Mouse (Mus musculus) heart, postnatal 0 days (tissue): ENCODE measurements around the gene Gen1. TPM values are rescaled to one million over a fixed set of nuclear protein-coding genes. Genes with fewer than 3 reads are reported as not detected.

ENCODE experiments used
- ATAC-seq: fragments of 200-750 bp; cut with Nextera tagmentation; 2 replicates; pipeline ENCODE4 v1.8.0; 2017; ENCODE audit warnings: low read depth, moderate number of reproducible peaks, moderate library complexity; ENCODE audit not compliant: insufficient read depth
- DNase-seq: peaks from one replicate; pipeline ENCODE4 v3.0.0-alpha.2; 2016; ENCODE audit warnings: low spot score
- H3K27ac ChIP-seq: fragments of 300-500 bp; sonication (generic); 2 replicates; pipeline ENCODE4 v1.5.1; 2014; ENCODE audit warnings: low read depth, mild to moderate bottlenecking
- H3K27me3 ChIP-seq: fragments of 300-500 bp; sonication (generic); 2 replicates; pipeline ENCODE4 v1.6.1; 2014; ENCODE audit warnings: low read length, mixed read lengths; ENCODE audit not compliant: control insufficient read depth, insufficient read depth
- H3K36me3 ChIP-seq: fragments of 300-500 bp; sonication (generic); replicated peaks from 2 replicates; pipeline ENCODE4 v1.6.1; 2014; ENCODE audit warnings: low read length, mixed read lengths; ENCODE audit not compliant: control insufficient read depth, insufficient read depth
- H3K4me1 ChIP-seq: fragments of 300-500 bp; sonication (generic); 2 replicates; pipeline ENCODE4 v1.6.1; 2014; ENCODE audit warnings: antibody characterized with exemption; ENCODE audit not compliant: control insufficient read depth, insufficient read depth
- H3K4me2 ChIP-seq: fragments of 300-500 bp; sonication (generic); 2 replicates; pipeline ENCODE4 v1.6.1; 2014; ENCODE audit warnings: low read depth, mild to moderate bottlenecking, low read length, moderate library complexity
- H3K4me3 ChIP-seq: fragments of 300-500 bp; sonication (generic); 2 replicates; pipeline ENCODE4 v1.5.1; 2014; ENCODE audit warnings: low read depth, low read length
- H3K9ac ChIP-seq: fragments of 300-500 bp; sonication (generic); replicated peaks from 2 replicates; pipeline ENCODE4 v1.6.1; 2014; ENCODE audit warnings: low read depth, low read length, mixed read lengths
- H3K9me3 ChIP-seq: fragments of 300-500 bp; sonication (generic); replicated peaks from 2 replicates; pipeline ENCODE4 v1.6.1; 2016; ENCODE audit warnings: low read length; ENCODE audit not compliant: control insufficient read depth
- CTCF ChIP-seq: IDR thresholded peaks from 2 replicates; pipeline ENCODE4 v1.5.1; 2016; ENCODE audit warnings: antibody characterized with exemption, control low read depth, low read depth
- EP300 ChIP-seq: IDR thresholded peaks from 2 replicates; pipeline ENCODE4 v1.6.1; 2016; ENCODE audit warnings: antibody characterized with exemption, low read depth
- WGBS: fragments of 180-500 bp; shearing (Covaris S2); extraction: QIAGEN DNeasy Blood & Tissue Kit; methylation state at CpG from one replicate; pipeline ENCODE4 v1.1.7; 2014; 5-methylcytosine and 5-hydroxymethylcytosine counted together
- polyA plus RNA-seq: library from polyadenylated mRNA; unstranded; fragments of >200 nt; fragmentation: Nextera tagmentation; extraction: Ambion mirVana; gene quantifications from 2 replicates; pipeline ENCODE4 v1.2.1, GENCODE M21; 2015
- total RNA-seq: library from RNA; depleted of rRNA; stranded (reverse); fragments of >200 nt; gene quantifications from 2 replicates; pipeline ENCODE4 v1.2.3, GENCODE M21; 2014; ENCODE audit warnings: low replicate concordance

The Gen1 gene
- total and polyA plus RNA-seq, 2 experiments from 2014 or later, result 1.5 to 4.5 TPM

DNA sequence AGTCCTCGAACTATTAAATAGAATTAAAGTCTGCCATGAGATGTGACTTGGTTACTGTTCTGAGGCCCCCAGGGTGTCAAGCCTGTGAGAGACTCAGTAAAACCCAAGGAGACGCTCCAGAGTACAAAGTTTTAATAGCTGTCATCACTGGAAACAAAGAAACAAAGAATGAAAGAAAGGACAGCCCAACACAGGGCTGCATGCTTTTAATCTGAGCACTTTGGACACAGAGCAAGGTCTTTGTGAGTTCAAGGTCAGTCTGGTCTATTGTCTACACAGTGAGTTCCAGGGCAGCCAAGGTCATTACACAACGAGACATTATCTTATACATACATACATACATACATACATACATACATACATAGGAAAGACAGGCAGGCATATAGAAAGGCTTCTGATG lies 49.1 kb downstream of the Gen1 start:
- ATAC-seq (no peak), DNase-seq (no peak)
- H3K27me3 ChIP-seq, result no peaks in the 10 kb centered on the region
- no peaks in the 10 kb centered on the region for H3K36me3 ChIP-seq
- H3K9me3 ChIP-seq, result no peaks in the 10 kb centered on the region
- no peaks in the 10 kb centered on the region for H3K4me1 ChIP-seq
- H3K9ac ChIP-seq, result no peak overlapping the region
- no peak overlapping the region for H3K4me2 ChIP-seq
- WGBS, result 43% methylated on average over 3 of the region's 3 CpGs
- no peak overlapping the region for H3K27ac ChIP-seq
- TF ChIP-seq CTCF (no peak), EP300 (no peak)
- no peak overlapping the region for H3K4me3 ChIP-seq

DNA sequence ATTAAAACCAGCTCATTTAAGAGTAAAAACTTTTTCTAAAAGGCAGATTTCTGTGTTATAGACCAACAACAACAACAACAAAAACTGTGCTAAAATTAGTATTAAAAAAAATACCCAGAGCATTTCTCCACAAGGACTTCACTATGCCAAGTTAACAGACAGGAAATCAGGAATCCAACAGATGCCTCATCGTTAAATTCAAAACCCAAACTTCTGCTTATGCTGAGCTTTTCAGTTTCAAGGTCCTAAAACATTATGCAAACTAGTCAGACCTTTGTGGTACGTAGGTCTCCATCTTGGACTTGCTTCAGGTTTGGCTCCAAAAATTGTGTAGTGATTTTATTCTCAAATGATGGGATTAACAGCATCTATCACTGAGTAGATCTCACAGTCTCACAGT lies 50.0 kb downstream of the Gen1 start:
- H3K36me3 ChIP-seq, result no peaks in the 10 kb centered on the region
- no peaks in the 10 kb centered on the region for H3K27me3 ChIP-seq
- ATAC-seq (no peak), DNase-seq (no peak)
- no peak overlapping the region for H3K9ac ChIP-seq
- no peaks in the 10 kb centered on the region for H3K4me1 ChIP-seq
- TF ChIP-seq CTCF, result no peak
- TF ChIP-seq EP300, result no peak
- no peak overlapping the region for H3K4me2 ChIP-seq
- no peak overlapping the region for H3K27ac ChIP-seq
- H3K9me3 ChIP-seq, result no peaks in the 10 kb centered on the region
- 86% methylated on average over 2 of the region's 2 CpGs for WGBS
- no peak overlapping the region for H3K4me3 ChIP-seq

DNA sequence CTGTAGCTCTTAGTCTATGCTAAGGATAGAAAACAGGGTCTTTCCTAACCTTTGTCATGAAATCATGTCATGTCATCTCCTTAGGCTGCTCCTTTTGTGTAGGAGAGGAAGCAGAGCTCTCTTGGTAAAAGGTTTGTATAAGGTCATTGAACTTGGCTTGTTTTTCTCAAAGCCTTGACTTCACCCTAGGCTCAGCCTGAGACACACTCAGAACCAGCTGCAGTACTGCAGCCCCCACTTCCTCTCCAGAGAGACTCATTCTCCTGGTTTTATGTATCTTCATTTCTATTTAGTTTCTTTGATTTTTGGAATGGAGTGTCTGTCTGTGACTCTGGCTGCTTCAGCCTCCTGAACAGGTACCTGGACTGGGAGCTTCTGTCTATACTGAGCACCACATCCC lies 50.8 kb downstream of the Gen1 start:
- Histone ChIP-seq H3K36me3 (no peaks in the 10 kb centered on the region), H3K9me3 (no peaks in the 10 kb centered on the region), H3K9ac (no peak overlapping the region), H3K4me3 (no peak overlapping the region), H3K4me2 (no peak overlapping the region), H3K27me3 (no peaks in the 10 kb centered on the region), H3K4me1 (no peaks in the 10 kb centered on the region), H3K27ac (no peak overlapping the region)
- DNase-seq (no peak), ATAC-seq (no peak)
- no peak for TF ChIP-seq CTCF
- TF ChIP-seq EP300, result no peak

DNA sequence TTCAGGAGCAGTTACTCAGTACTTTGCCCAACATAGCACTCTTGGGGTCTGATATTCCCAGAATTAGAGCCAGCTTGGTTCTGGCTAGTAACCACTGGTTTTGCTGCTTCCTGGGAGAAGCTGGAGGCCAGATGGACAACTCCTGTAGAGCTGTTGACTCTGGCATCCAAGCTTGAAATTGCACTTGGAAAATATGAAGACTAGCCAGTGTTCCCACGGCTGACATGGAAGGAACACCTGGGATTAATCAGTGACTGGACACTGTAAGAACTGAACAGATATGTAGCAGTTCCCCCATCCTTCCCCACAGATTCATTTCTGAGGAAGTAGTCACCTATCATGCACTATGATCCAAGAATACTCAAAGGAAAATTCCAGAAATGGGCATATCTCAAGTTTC lies 52.7 kb downstream of the Gen1 start:
- TF ChIP-seq EP300, result no peak
- TF ChIP-seq CTCF, result no peak
- DNase-seq (no peak), ATAC-seq (no peak)
- Histone ChIP-seq H3K9me3 (no peaks in the 10 kb centered on the region), H3K4me2 (no peak overlapping the region), H3K27ac (no peak overlapping the region), H3K27me3 (no peaks in the 10 kb centered on the region), H3K9ac (no peak overlapping the region), H3K36me3 (no peaks in the 10 kb centered on the region), H3K4me3 (no peak overlapping the region), H3K4me1 (no peaks in the 10 kb centered on the region; the same call in 1 of the 2 replicates)
- 61% methylated on average over 1 of the region's 1 CpGs for WGBS

DNA sequence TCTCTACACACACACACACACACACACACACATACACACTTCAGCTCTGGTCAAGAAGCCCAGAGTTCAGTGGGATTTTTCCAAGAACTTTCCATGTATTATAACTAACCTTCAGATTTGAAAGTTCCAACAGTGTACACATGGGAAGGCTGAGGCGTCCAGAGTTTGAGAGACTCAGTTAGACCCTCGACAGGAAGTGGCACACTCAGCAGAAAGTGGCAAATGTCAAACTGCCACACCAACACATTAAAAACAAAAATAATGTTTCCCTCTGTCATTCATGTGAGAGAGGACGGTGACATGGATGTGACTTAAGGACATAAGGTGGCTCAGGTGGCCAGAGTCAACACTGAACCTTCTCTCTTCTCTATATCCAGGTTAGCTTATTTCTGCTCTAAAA lies 55.2 kb downstream of the Gen1 start:
- TF ChIP-seq CTCF, result no peak
- no peak for TF ChIP-seq EP300
- Histone ChIP-seq H3K27ac (no peak overlapping the region), H3K4me1 (no peaks in the 10 kb centered on the region; the same call in 1 of the 2 replicates), H3K36me3 (no peaks in the 10 kb centered on the region), H3K9me3 (no peaks in the 10 kb centered on the region), H3K27me3 (no peaks in the 10 kb centered on the region), H3K9ac (no peak overlapping the region), H3K4me2 (no peak overlapping the region), H3K4me3 (no peak overlapping the region)
- 68% methylated on average over 3 of the region's 3 CpGs for WGBS
- DNase-seq, result no peak
- ATAC-seq, result no peak

DNA sequence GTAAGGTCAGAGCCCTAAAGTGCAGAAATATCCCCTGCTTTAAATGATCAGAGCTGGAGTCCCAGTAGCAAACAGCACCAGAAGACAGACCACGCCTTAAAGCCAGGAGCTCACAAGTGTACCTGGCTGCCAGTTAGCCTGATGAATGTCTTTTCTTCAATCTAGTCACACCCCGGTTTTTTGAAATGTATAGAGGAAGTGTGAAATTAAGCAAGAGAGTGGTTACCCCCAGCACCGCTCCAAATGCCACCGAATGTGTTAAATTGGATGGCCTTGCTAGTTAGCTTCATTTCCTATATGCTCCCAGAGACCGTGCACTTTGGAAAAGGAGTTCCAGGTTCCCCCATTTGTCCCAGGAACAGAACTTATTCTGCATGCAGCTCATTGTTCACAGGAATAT lies 56.0 kb downstream of the Gen1 start:
- H3K9me3 ChIP-seq, result no peaks in the 10 kb centered on the region
- no peaks in the 10 kb centered on the region for H3K36me3 ChIP-seq
- TF ChIP-seq EP300 (no peak), CTCF (no peak)
- no peak overlapping the region for H3K27ac ChIP-seq
- 71% methylated on average over 5 of the region's 5 CpGs for WGBS
- DNase-seq (no peak), ATAC-seq (no peak)
- H3K4me2 ChIP-seq, result no peak overlapping the region
- H3K27me3 ChIP-seq, result no peaks in the 10 kb centered on the region
- no peak overlapping the region for H3K9ac ChIP-seq
- no peak overlapping the region for H3K4me3 ChIP-seq
- no peaks in the 10 kb centered on the region; the same call in none of the 2 replicates for H3K4me1 ChIP-seq
